Mouse (Mus musculus): ENCODE results near the gene Tbx3. TPM values are rescaled to one million over a fixed set of nuclear protein-coding genes. Genes with fewer than 3 reads are reported as not detected.

The Tbx3 gene
- polyA plus RNA-seq, 1 experiment = 4.5 TPM

GRCm38 (mm10) chr5:119674606-119675330 lies 4.3 kb downstream of the Tbx3 start:
- Histone ChIP-seq H3K27me3 (ENCODE audit: control insufficient read depth, insufficient read depth, insufficient read length) (no peaks in the 10 kb centered on the region), H3K79me3 (ENCODE audit: low read depth) (peaks cover 27% of the 10 kb centered on the region), H3ac (ENCODE audit: control insufficient read depth, insufficient read length, low read depth) (no peak overlapping the region), H3K36me3 (ENCODE audit: control insufficient read depth, insufficient read depth) (peaks cover 21% of the 10 kb centered on the region), H3K4me3 (ENCODE audit: insufficient read depth, poor library complexity, severe bottlenecking) (no peak overlapping the region), H3K79me2 (ENCODE audit: control insufficient read depth, insufficient read depth) (peaks cover 41% of the 10 kb centered on the region)
- TF ChIP-seq CEBPB (IDR thresholded peaks at IDR 0.05; ENCODE audit: low read depth) = no peak
- no peak for TF ChIP-seq CTCF (IDR thresholded peaks at IDR 0.05; ENCODE audit: control insufficient read depth, insufficient read depth, insufficient read length)
- no peak for TF ChIP-seq USF1 (IDR thresholded peaks at IDR 0.05; ENCODE audit: low read depth)
- TF ChIP-seq FOSL1 (IDR thresholded peaks at IDR 0.05; ENCODE audit: insufficient read depth, low read length, poor library complexity, severe bottlenecking) = no peak
- no peak for TF ChIP-seq MAX (IDR thresholded peaks at IDR 0.05)
- no peak for TF ChIP-seq MYOG (IDR thresholded peaks at IDR 0.05; ENCODE audit: control insufficient read depth, extremely low read depth, insufficient read length)
- no peak for TF ChIP-seq MYOD1 (IDR thresholded peaks at IDR 0.05; ENCODE audit: control insufficient read depth, insufficient read length, low read depth)

- Histone ChIP-seq H3ac (ENCODE audit: control insufficient read depth, insufficient read length, low read depth) (no peak overlapping the region), H3K79me3 (ENCODE audit: low read depth) (peaks cover 27% of the 10 kb centered on the region), H3K4me3 (ENCODE audit: insufficient read depth, poor library complexity, severe bottlenecking) (no peak overlapping the region), H3K36me3 (ENCODE audit: control insufficient read depth, insufficient read depth) (peaks cover 21% of the 10 kb centered on the region), H3K79me2 (ENCODE audit: control insufficient read depth, insufficient read depth) (peaks cover 41% of the 10 kb centered on the region), H3K27me3 (ENCODE audit: control insufficient read depth, insufficient read depth, insufficient read length) (no peaks in the 10 kb centered on the region)
- no peak for TF ChIP-seq MAX (IDR thresholded peaks at IDR 0.05)
- no peak for TF ChIP-seq MYOG (IDR thresholded peaks at IDR 0.05; ENCODE audit: control insufficient read depth, extremely low read depth, insufficient read length)
- TF ChIP-seq MYOD1 (IDR thresholded peaks at IDR 0.05; ENCODE audit: control insufficient read depth, insufficient read length, low read depth) = no peak
Observed at GRCm38 (mm10) chr5:119676245-119676644, 5.8 kb downstream of the Tbx3 start.

GRCm38 (mm10) chr5:119678516-119678915 lies 8.0 kb downstream of the Tbx3 start:
- H3ac ChIP-seq (ENCODE audit: control insufficient read depth, insufficient read length, low read depth) = no peak overlapping the region
- no peak for TF ChIP-seq USF1 (IDR thresholded peaks at IDR 0.05; ENCODE audit: low read depth)
- TF ChIP-seq CEBPB (IDR thresholded peaks at IDR 0.05; ENCODE audit: low read depth) = no peak
- no peak for TF ChIP-seq CTCF (IDR thresholded peaks at IDR 0.05; ENCODE audit: control insufficient read depth, insufficient read depth, insufficient read length)
- no peak for TF ChIP-seq MAX (IDR thresholded peaks at IDR 0.05)
- no peak for TF ChIP-seq MYOG (IDR thresholded peaks at IDR 0.05; ENCODE audit: control insufficient read depth, extremely low read depth, insufficient read length)
- no peak for TF ChIP-seq FOSL1 (IDR thresholded peaks at IDR 0.05; ENCODE audit: insufficient read depth, low read length, poor library complexity, severe bottlenecking)
- TF ChIP-seq MYOD1 (IDR thresholded peaks at IDR 0.05; ENCODE audit: control insufficient read depth, insufficient read length, low read depth) = no peak
- peaks cover 29% of the 10 kb centered on the region for H3K36me3 ChIP-seq (ENCODE audit: control insufficient read depth, insufficient read depth)
- no peak overlapping the region for H3K4me3 ChIP-seq (ENCODE audit: insufficient read depth, poor library complexity, severe bottlenecking)
- H3K79me3 ChIP-seq (ENCODE audit: low read depth) = peaks cover 11% of the 10 kb centered on the region
- peaks cover 20% of the 10 kb centered on the region for H3K79me2 ChIP-seq (ENCODE audit: control insufficient read depth, insufficient read depth)
- no peaks in the 10 kb centered on the region for H3K27me3 ChIP-seq (ENCODE audit: control insufficient read depth, insufficient read depth, insufficient read length)

- Histone ChIP-seq H3K4me3 (ENCODE audit: insufficient read depth, poor library complexity, severe bottlenecking) (no peak overlapping the region), H3K79me2 (ENCODE audit: control insufficient read depth, insufficient read depth) (peaks cover 14% of the 10 kb centered on the region), H3K27me3 (ENCODE audit: control insufficient read depth, insufficient read depth, insufficient read length) (no peaks in the 10 kb centered on the region)
Observed at GRCm38 (mm10) chr5:119679084-119679483, 8.6 kb downstream of the Tbx3 start.

GRCm38 (mm10) chr5:119679614-119680328 lies 9.3 kb downstream of the Tbx3 start:
- no peak overlapping the region for H3K4me3 ChIP-seq (ENCODE audit: insufficient read depth, poor library complexity, severe bottlenecking)
- no peaks in the 10 kb centered on the region for H3K27me3 ChIP-seq (ENCODE audit: control insufficient read depth, insufficient read depth, insufficient read length)
- no peak overlapping the region for H3ac ChIP-seq (ENCODE audit: control insufficient read depth, insufficient read length, low read depth)
- peaks cover under 1% of the 10 kb centered on the region for H3K79me3 ChIP-seq (ENCODE audit: low read depth)
- peaks cover 7% of the 10 kb centered on the region for H3K79me2 ChIP-seq (ENCODE audit: control insufficient read depth, insufficient read depth)
- TF ChIP-seq MYOD1 (IDR thresholded peaks at IDR 0.05; ENCODE audit: control insufficient read depth, insufficient read length, low read depth) = no peak
- TF ChIP-seq USF1 (IDR thresholded peaks at IDR 0.05; ENCODE audit: low read depth) = no peak
- no peak for TF ChIP-seq MAX (IDR thresholded peaks at IDR 0.05)
- TF ChIP-seq CEBPB (IDR thresholded peaks at IDR 0.05; ENCODE audit: low read depth) = no peak
- TF ChIP-seq MYOG (IDR thresholded peaks at IDR 0.05; ENCODE audit: control insufficient read depth, extremely low read depth, insufficient read length) = no peak
- no peak for TF ChIP-seq CTCF (IDR thresholded peaks at IDR 0.05; ENCODE audit: control insufficient read depth, insufficient read depth, insufficient read length)
- H3K36me3 ChIP-seq (ENCODE audit: control insufficient read depth, insufficient read depth) = peaks cover 29% of the 10 kb centered on the region

More at GRCm38 (mm10) chr5:119679084-119679483, 8.6 kb downstream of the Tbx3 start:
- Histone ChIP-seq H3K79me3 (ENCODE audit: low read depth) (peaks cover 6% of the 10 kb centered on the region), H3K36me3 (ENCODE audit: control insufficient read depth, insufficient read depth) (peaks cover 29% of the 10 kb centered on the region), H3ac (ENCODE audit: control insufficient read depth, insufficient read length, low read depth) (no peak overlapping the region)
- TF ChIP-seq MYOG (IDR thresholded peaks at IDR 0.05; ENCODE audit: control insufficient read depth, extremely low read depth, insufficient read length) (no peak), CEBPB (IDR thresholded peaks at IDR 0.05; ENCODE audit: low read depth) (no peak), MYOD1 (IDR thresholded peaks at IDR 0.05; ENCODE audit: control insufficient read depth, insufficient read length, low read depth) (no peak), CTCF (IDR thresholded peaks at IDR 0.05; ENCODE audit: control insufficient read depth, insufficient read depth, insufficient read length) (no peak), MAX (IDR thresholded peaks at IDR 0.05) (no peak), FOSL1 (IDR thresholded peaks at IDR 0.05; ENCODE audit: insufficient read depth, low read length, poor library complexity, severe bottlenecking) (no peak), USF1 (IDR thresholded peaks at IDR 0.05; ENCODE audit: low read depth) (no peak)
